Mouse (Mus musculus): ENCODE data around the gene Kpna7. TPM values are rescaled to one million over a fixed set of nuclear protein-coding genes. Genes with fewer than 3 reads are reported as not detected.

The Kpna7 gene
- polyA plus RNA-seq (2012; rRNA removed): 11.9 and 14.3 TPM in 2 replicates

GRCm38 (mm10) chr5:145083632-145084451 lies at the start of gene Kpna7, which contains the start of gene Arpc1a:
Gene Kpna7, minus strand, starts transcription at chr5:145084030.
Gene Arpc1a, plus strand, starts transcription at chr5:145083830.

GRCm38 (mm10) chr5:145114071-145114605 lies 30.3 kb upstream of the Kpna7 start, which contains the start of gene Arpc1b:
Gene Arpc1b, plus strand, starts transcription at chr5:145114215.

GRCm38 (mm10) chr5:145042690-145043089 lies 41.1 kb downstream of the Kpna7 start, which contains the start of gene 1700018F24Rik:
Gene 1700018F24Rik, plus strand, starts transcription at chr5:145042990.

GRCm38 (mm10) chr5:145032391-145032790 lies 51.4 kb downstream of the Kpna7 start, which contains the start of gene Gm4871:
Gene Gm4871, minus strand, starts transcription at chr5:145032754.

GRCm38 (mm10) chr5:144965639-144966351 lies 118.0 kb downstream of the Kpna7 start, which contains the start of gene Smurf1:
Gene Smurf1, minus strand, starts transcription at chr5:144965847.

Other genes starting within 250 kb of the Kpna7 start
- gene Smurf1, start 118.2 kb downstream of the Kpna7 start, polyA plus RNA-seq (2012; rRNA removed): 38.1 and 41.5 TPM in 2 replicates
- gene Gm4871, start 51.3 kb downstream of the Kpna7 start, polyA plus RNA-seq (2012; rRNA removed): not detected in 2 replicates
- not detected in 2 replicates for gene 1700018F24Rik, start 41.0 kb downstream of the Kpna7 start, polyA plus RNA-seq (2012; rRNA removed)
- 107 and 120 TPM in 2 replicates for gene Arpc1a, start 200 bp downstream of the Kpna7 start, polyA plus RNA-seq (2012; rRNA removed)
- 1,010 and 1,065 TPM in 2 replicates for gene Arpc1b, start 30.2 kb upstream of the Kpna7 start, polyA plus RNA-seq (2012; rRNA removed)
- 25.8 and 33.3 TPM in 2 replicates for gene Pdap1, start 56.2 kb upstream of the Kpna7 start, polyA plus RNA-seq (2012; rRNA removed)
- gene Bud31, start 56.3 kb upstream of the Kpna7 start, polyA plus RNA-seq (2012; rRNA removed): 50.3 and 53.3 TPM in 2 replicates
- 18.4 and 19.7 TPM in 2 replicates for gene Ptcd1, start 83.1 kb upstream of the Kpna7 start, polyA plus RNA-seq (2012; rRNA removed)
- 26.0 and 31.7 TPM in 2 replicates for gene Cpsf4, start 83.2 kb upstream of the Kpna7 start, polyA plus RNA-seq (2012; rRNA removed)
- 55.2 and 72.4 TPM in 2 replicates for gene Atp5j2, start 108.0 kb upstream of the Kpna7 start, polyA plus RNA-seq (2012; rRNA removed)
- gene Zkscan14, start 117.8 kb upstream of the Kpna7 start, polyA plus RNA-seq (2012; rRNA removed): 2.6 and 3.5 TPM in 2 replicates
- 6.3 and 6.9 TPM in 2 replicates for gene Zkscan5, start 120.5 kb upstream of the Kpna7 start, polyA plus RNA-seq (2012; rRNA removed)
- gene Zfp655, start 147.7 kb upstream of the Kpna7 start, polyA plus RNA-seq (2012; rRNA removed): 11.3 and 13.6 TPM in 2 replicates
- gene Zscan25, start 196.5 kb upstream of the Kpna7 start, polyA plus RNA-seq (2012; rRNA removed): 27.8 and 30.3 TPM in 2 replicates